Mouse (Mus musculus) embryonic fibroblast, embryonic 13.5 days (primary cell): Measurements from ENCODE around the gene Ebf4. TPM values are rescaled to one million over a fixed set of nuclear protein-coding genes. Genes with fewer than 3 reads are reported as not detected.

Experiments used
- H3K27ac ChIP-seq: 2 replicates; pipeline ENCODE4 v1.5.1; 2012; ENCODE audit warnings: low read length, control low read depth, inconsistent platforms; ENCODE audit not compliant: insufficient read depth
- H3K4me1 ChIP-seq: 2 replicates; pipeline ENCODE4 v1.6.1; 2011; ENCODE audit warnings: low read length; ENCODE audit not compliant: control insufficient read depth, insufficient read depth
- H3K4me3 ChIP-seq: 2 replicates; pipeline ENCODE4 v1.5.1; 2011; ENCODE audit warnings: mild to moderate bottlenecking, control low read depth, low read length; ENCODE audit not compliant: insufficient read depth
- CTCF ChIP-seq: IDR thresholded peaks from 2 replicates; pipeline ENCODE4 v1.5.1; 2011; ENCODE audit warnings: mild to moderate bottlenecking, control low read depth, low read length, moderate library complexity, borderline replicate concordance; ENCODE audit not compliant: insufficient read depth
- POLR2A ChIP-seq: IDR thresholded peaks from 2 replicates; pipeline ENCODE4 v1.6.1; 2011; ENCODE audit warnings: low read depth, mild to moderate bottlenecking, control low read depth, low read length, moderate library complexity
- polyA plus RNA-seq: library from polyadenylated mRNA; stranded (reverse); fragments of >200 nt; gene quantifications from 2 replicates; pipeline ENCODE4 v1.2.4, GENCODE M21; 2011; ENCODE audit warnings: low read depth; ENCODE audit not compliant: missing spikeins, insufficient read length

The Ebf4 gene
- polyA plus RNA-seq, 1 experiment, result 4.1 TPM

DNA sequence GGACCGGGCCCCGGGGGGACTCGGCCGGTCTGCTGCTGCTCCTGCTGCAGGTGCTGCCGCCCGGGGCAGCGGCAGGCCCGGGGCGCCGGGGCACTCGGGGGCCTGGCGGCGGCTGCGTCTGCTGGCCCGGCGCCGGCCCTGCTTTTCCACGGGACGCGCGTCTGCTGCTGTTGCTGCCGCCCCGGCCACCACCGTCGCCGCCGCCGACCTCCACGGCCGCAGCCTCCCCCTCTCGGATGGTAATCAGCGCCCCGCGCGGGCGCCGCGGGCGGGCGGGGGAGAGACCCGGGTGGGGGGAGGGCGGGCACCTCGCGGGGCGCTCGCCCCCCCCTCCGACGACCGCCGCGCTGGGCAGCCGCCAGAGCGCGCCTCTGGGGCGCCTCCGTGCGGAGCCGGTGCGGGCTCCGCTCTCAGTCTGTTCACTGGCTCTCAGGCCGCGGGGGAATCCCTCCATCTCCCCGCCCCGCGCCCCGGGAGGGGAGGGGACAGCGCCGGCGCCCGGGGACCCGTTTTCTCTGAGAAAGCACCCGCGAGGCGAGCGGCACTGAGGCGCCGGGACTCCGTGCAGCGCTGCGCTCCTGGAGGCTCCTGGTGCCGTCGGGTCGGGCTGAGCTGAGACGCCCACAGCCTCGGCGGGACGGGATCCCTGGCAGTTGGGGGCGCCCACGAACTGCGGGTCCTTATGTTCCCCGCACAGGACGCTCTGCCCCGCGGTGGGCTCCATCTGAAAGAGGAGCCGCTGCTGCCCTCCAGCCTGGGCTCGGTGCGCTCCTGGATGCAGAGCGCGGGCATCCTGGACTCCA lies 563 bp downstream of the Ebf4 start:
- peak overlapping the region; percentile 45 for H3K4me3 ChIP-seq
- H3K4me1 ChIP-seq, result peaks cover 5% of the 10 kb centered on the region; the same call in 1 of the 2 replicates
- H3K27ac ChIP-seq, result no peak overlapping the region
- TF ChIP-seq POLR2A (no peak), CTCF (no peak)

- TF ChIP-seq POLR2A, result no peak
- TF ChIP-seq CTCF, result no peak
- H3K4me3 ChIP-seq, result peak overlapping the region; percentile 45
- 0 out of 2 replicates have a peak, but pooled peaks cover 3% of the 10 kb centered on the region for H3K4me1 ChIP-seq
- no peak overlapping the region for H3K27ac ChIP-seq
These were observed 1.3 kb downstream of the Ebf4 start for GRCm38 (mm10) chr2:130296134-130296745.

- no peak overlapping the region for H3K4me3 ChIP-seq
- TF ChIP-seq CTCF (no peak), POLR2A (no peak)
- H3K4me1 ChIP-seq, result no peaks in the 10 kb centered on the region
- H3K27ac ChIP-seq, result no peak overlapping the region
These were observed 2.6 kb downstream of the Ebf4 start for GRCm38 (mm10) chr2:130297580-130297979.

DNA sequence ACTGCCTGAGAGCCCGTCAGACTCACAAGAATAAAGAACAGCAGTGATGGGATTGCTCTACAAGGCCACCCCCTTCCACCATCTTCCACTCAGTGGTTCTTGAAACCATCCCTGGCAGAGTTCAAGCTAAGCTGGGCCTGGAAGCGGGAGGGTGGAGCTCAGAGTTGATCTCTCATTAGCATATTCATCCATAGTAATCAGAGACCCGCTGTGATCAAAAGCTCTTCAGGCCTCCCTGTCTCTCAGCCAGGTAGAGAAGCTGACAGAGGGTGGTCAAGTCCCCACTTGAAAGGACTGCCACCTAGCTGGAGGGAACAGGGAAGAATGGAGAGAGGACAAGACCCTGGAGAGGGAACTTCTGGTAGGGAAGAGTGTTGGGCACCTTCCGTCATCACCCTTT lies 8.0 kb downstream of the Ebf4 start:
- Histone ChIP-seq H3K4me1 (no peaks in the 10 kb centered on the region), H3K4me3 (no peak overlapping the region), H3K27ac (no peak overlapping the region)
- TF ChIP-seq POLR2A (no peak), CTCF (no peak)

GRCm38 (mm10) chr2:130327057-130327456 lies 32.1 kb downstream of the Ebf4 start:
- Histone ChIP-seq H3K4me3 (no peak overlapping the region), H3K4me1 (no peaks in the 10 kb centered on the region), H3K27ac (no peak overlapping the region)
- no peak for TF ChIP-seq POLR2A
- TF ChIP-seq CTCF, result no peak

DNA sequence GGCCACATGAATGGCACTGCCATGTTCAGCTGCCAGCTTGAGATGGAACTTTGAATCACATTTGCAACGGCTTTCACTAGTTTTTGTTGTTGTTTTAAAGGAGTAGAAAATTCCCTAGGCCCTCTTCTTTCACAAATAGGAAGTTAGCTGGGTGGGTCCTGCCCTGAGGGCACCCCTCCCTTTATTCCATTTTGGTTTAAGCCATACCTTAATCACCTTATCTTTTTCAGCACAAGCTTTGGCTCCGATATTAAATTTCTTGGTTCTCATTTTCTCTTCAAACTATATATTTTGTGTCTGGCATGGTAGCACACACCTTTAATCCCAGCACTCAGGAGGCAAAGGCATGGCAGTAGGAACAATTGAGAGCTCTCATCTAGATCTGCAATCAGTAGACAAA lies 34.5 kb downstream of the Ebf4 start:
- Histone ChIP-seq H3K27ac (no peak overlapping the region), H3K4me3 (no peak overlapping the region), H3K4me1 (no peaks in the 10 kb centered on the region)
- no peak for TF ChIP-seq POLR2A
- no peak for TF ChIP-seq CTCF

GRCm38 (mm10) chr2:130335112-130335511 lies 40.1 kb downstream of the Ebf4 start:
- Histone ChIP-seq H3K27ac (no peak overlapping the region), H3K4me3 (no peak overlapping the region), H3K4me1 (no peaks in the 10 kb centered on the region)
- TF ChIP-seq POLR2A (no peak), CTCF (no peak)

- Histone ChIP-seq H3K27ac (no peak overlapping the region), H3K4me3 (no peak overlapping the region), H3K4me1 (no peaks in the 10 kb centered on the region)
- no peak for TF ChIP-seq CTCF
- TF ChIP-seq POLR2A, result no peak
These were observed 45.7 kb downstream of the Ebf4 start for GRCm38 (mm10) chr2:130340464-130341219.

DNA sequence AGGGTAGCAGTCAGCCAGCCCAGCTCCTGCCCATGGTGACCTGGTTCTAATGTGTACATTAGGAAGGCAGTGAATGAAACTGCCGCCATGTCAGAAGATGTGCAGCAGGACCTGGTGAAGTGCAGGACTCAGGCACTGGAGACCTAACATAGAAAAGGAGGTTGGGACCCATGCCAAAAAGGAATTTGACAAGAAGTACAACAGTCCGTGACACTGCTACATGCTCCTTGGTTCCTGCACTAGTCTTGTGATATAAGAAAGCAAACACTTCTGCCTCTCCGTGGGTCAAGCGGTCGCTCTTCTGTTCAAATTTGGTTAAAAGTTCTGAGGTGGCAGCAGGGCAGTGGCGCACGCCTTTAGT lies 46.2 kb downstream of the Ebf4 start:
- no peak for TF ChIP-seq POLR2A
- no peak for TF ChIP-seq CTCF
- no peak overlapping the region for H3K27ac ChIP-seq
- no peaks in the 10 kb centered on the region for H3K4me1 ChIP-seq
- H3K4me3 ChIP-seq, result no peak overlapping the region

- H3K4me3 ChIP-seq, result no peak overlapping the region
- H3K27ac ChIP-seq, result no peak overlapping the region
- no peaks in the 10 kb centered on the region for H3K4me1 ChIP-seq
- TF ChIP-seq CTCF (no peak), POLR2A (no peak)
These were observed 55.4 kb downstream of the Ebf4 start for GRCm38 (mm10) chr2:130350376-130350775.
